Mouse (Mus musculus): ENCODE results near the gene Olfr1493-ps1. TPM values are rescaled to one million over a fixed set of nuclear protein-coding genes. Genes with fewer than 3 reads are reported as not detected.

Gene Olfr1493-ps1
- not detected for total RNA-seq (2021)
- long read RNA-seq, experiment 1: 0 reads
- long read RNA-seq, experiment 2: 0 reads

DNA sequence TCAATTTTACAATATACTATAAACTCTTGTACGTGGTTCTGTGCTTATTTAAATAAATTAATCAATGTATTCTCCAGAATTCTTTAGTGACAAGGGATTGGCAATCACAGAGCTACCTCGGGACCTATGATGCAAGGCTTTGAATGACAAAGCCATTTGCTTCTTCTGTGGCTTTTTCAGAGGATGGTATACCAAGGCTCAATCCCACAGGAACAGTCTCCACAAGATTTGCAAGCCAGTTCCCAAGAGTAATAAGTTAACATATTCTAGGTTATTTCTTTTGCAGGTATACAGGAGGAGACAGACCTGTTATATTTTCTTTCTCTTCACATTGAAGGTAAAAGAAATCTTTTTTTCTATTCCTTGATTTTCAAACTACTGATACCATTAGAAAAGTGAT is at the start of gene Olfr1493-ps1:
Gene Olfr1493-ps1, plus strand, starts transcription at position 301 of the 400 bp plus-strand sequence.
- intact Hi-C loops (cut with DNase I): no loop called here

DNA sequence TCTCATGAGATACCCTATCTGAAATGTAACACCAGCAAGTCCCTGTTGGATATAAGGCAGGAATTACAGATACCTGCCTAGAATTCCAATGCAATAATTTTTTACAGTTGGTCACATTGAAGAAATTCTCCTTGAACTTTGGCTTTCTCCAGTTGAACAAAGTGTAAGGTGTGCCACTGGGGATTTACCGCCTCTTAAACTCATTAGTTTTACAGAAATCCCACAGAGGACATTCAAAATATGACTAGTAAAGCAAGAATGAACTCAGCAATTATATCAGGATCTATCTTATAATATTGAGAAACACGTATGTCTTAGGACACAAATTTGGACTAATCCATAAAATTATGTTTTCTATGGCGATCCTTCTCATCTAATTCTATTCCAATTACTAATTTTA is 26.1 kb upstream of the Olfr1493-ps1 start, which contains the start of gene Olfr1491:
Gene Olfr1491, plus strand, starts transcription at position 301 of the 400 bp plus-strand sequence.
- no peak for DNase-seq (ENCODE audit: low spot score in 2 of 2)
- intact Hi-C loops (cut with DNase I): no loop called here

More for the DNA sequence above, at the start of gene Olfr1493-ps1:
- DNase-seq (ENCODE audit: low spot score in 2 of 2): no peak

DNA sequence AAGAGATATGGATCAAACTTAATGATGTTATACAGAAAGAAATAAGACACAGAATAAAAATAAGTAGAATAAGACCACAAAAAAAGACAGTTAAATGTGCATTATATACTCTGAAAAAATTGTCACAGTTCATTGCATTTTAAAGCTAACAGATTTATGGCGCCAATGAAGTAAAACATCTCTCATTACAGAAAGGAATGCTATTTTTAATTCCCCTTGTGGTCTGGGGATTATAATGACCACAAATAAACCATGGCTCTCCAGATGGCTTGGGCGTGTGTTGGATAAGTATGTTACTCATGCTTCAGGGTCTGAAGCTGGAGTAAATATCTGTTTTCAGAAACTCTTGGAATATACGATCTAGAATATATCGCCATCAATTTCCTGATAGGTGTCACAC is 16.4 kb downstream of the Olfr1493-ps1 start, which contains the start of gene Olfr1494:
Gene Olfr1494, plus strand, starts transcription at position 301 of the 400 bp plus-strand sequence.
- intact Hi-C loops (cut with DNase I): no loop called here
- no peak for DNase-seq (ENCODE audit: low spot score in 2 of 2)

DNA sequence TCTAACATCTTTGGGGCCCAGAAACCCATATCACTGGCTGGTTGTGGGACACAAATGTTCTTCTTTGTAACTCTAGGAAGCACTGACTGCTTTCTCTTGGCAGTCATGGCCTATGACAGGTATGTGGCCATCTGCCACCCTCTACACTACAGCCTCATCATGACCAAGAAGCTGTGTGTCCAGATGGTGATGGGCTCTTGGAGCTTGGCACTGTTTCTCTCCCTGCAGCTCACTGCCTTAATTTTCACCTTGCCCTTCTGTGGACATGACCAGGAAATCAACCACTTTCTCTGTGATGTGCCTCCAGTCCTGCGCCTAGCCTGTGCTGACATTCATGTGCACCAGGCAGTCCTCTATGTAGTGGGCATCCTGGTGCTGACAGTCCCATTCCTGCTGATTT is 26.3 kb downstream of the Olfr1493-ps1 start:
- intact Hi-C loops (cut with DNase I): no loop called here
- DNase-seq (ENCODE audit: low spot score in 2 of 2): no peak

DNA sequence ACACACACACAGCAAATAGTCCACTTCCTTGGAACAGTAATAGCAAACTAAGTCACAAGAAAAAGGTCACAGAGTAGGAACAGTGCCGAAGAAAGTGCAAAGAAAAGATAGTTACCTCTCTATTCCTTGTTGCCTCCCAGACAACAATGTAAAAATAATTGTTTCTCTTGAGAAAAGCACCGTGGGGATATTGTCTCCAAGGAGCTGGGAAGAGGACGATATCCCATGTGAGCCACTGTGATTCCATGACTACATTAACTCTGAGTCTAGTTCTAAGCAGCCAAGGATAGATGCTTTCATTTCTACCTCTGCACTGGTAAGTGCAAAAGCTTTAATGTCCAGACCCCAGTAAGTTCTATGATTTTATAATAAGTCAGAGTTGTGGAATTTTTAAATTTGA is 41.2 kb downstream of the Olfr1493-ps1 start, which contains the start of gene Olfr1495:
Gene Olfr1495, plus strand, starts transcription at position 301 of the 400 bp plus-strand sequence.
- intact Hi-C loops (cut with DNase I): no loop called here
- DNase-seq (ENCODE audit: low spot score in 2 of 2): no peak

DNA sequence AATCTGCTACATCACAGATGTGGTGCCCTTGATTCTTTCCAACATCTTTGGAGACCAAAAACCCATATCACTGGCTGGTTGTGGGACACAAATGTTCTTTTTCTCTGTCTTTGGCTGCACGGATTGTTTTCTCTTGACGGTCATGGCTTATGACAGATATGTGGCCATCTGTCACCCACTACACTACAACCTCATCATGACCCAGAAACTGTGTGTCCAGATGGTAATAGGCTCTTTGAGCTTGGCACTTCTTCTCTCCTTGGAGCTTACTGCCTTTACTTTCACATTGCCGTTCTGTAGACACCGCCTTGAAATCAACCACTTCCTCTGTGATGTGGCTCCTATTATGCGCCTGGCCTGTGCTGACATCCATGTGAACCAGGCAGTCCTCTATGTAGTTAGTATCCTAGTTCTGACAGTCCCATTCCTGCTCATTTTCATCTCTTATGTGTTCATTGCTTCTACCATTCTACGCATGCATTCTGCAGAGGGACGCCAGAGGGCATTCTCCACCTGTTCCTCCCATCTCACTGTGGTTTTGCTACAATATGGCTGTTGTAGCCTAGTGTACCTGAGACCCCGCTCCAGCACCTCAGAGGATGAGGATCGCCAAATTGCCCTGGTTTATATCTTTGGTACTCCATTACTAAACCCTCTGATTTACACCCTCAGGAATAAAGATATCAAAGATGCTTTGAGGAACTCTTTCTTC is 45.6 kb downstream of the Olfr1493-ps1 start:
- no peak for DNase-seq (ENCODE audit: low spot score in 2 of 2)
- intact Hi-C loops (cut with DNase I): no loop called here

DNA sequence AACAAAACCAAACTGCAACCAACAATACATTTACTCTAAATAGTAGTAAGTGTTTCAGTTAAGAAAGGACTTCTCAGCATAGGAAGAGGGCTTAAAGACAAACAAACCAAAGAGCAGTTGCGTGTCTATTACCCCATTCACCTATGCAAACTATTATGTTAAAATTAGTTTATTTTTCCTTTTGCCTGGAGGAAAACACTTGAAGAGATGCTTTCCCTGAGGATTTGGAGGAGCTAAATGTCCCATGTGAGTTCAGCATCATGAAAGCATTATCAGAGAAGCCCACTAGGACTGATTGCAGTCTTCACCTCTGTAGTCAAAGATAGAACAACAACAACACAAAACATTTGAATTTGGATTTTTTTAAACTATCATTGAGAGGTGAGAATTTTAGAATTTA is 54.5 kb downstream of the Olfr1493-ps1 start, which contains the start of gene Olfr1496:
Gene Olfr1496, plus strand, starts transcription at position 301 of the 400 bp plus-strand sequence.
- no peak for DNase-seq (ENCODE audit: low spot score in 2 of 2)
- intact Hi-C loops (cut with DNase I): no loop called here

Other genes starting within 250 kb of the Olfr1493-ps1 start
- not detected for gene Olfr1475, start 243.1 kb upstream of the Olfr1493-ps1 start, total RNA-seq (2021)
- gene Olfr1477, start 222.7 kb upstream of the Olfr1493-ps1 start, total RNA-seq (2021): not detected
- gene Olfr1480, start 195.4 kb upstream of the Olfr1493-ps1 start, total RNA-seq (2021): not detected
- not detected for gene Olfr1484, start 139.8 kb upstream of the Olfr1493-ps1 start, total RNA-seq (2021)
- gene Olfr1487, start 105.9 kb upstream of the Olfr1493-ps1 start, total RNA-seq (2021): not detected
- not detected for gene Olfr1489, start 91.7 kb upstream of the Olfr1493-ps1 start, total RNA-seq (2021)
- not detected for gene Olfr1490, start 72.2 kb upstream of the Olfr1493-ps1 start, total RNA-seq (2021)
- not detected for gene Olfr1491, start 26.0 kb upstream of the Olfr1493-ps1 start, total RNA-seq (2021)
- gene Olfr1494, start 16.4 kb downstream of the Olfr1493-ps1 start, total RNA-seq (2021): not detected
- not detected for gene Olfr1495, start 41.3 kb downstream of the Olfr1493-ps1 start, total RNA-seq (2021)
- gene Olfr1496, start 54.6 kb downstream of the Olfr1493-ps1 start, total RNA-seq (2021): not detected
- not detected for gene Olfr1497, start 74.9 kb downstream of the Olfr1493-ps1 start, total RNA-seq (2021)
- not detected for gene Olfr1499, start 96.2 kb downstream of the Olfr1493-ps1 start, total RNA-seq (2021)
- not detected for gene Olfr1500, start 107.2 kb downstream of the Olfr1493-ps1 start, total RNA-seq (2021)
- gene Olfr1501, start 127.4 kb downstream of the Olfr1493-ps1 start, total RNA-seq (2021): not detected
- gene Olfr1502, start 138.5 kb downstream of the Olfr1493-ps1 start, total RNA-seq (2021): not detected
- gene Olfr1504, start 174.7 kb downstream of the Olfr1493-ps1 start, total RNA-seq (2021): not detected
- not detected for gene Olfr1505, start 190.3 kb downstream of the Olfr1493-ps1 start, total RNA-seq (2021)